Mouse (Mus musculus): Measurements from ENCODE around the gene Ushbp1.

The Ushbp1 gene

DNA sequence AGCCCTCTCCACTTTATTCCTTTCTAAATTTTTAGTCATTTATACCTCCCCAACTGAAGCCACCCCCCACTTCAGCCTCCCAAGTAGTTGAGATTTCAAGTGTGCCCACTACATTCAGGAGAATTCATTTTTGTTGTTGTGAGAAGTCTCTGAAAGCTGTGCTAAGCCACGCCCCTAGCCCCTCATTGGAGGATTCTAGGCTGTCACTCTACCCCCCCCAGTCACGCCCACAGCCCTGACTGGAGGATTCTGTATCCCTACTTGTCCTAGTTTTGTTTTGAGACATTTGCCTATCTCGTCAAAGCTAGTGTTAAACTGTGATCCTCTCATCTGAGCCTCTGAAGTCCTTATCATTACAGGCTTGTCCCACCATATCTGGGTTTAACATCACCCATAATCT is 2.7 kb downstream of the Ushbp1 start:
- no peak for DNase-seq (ENCODE audit: low spot score)

DNA sequence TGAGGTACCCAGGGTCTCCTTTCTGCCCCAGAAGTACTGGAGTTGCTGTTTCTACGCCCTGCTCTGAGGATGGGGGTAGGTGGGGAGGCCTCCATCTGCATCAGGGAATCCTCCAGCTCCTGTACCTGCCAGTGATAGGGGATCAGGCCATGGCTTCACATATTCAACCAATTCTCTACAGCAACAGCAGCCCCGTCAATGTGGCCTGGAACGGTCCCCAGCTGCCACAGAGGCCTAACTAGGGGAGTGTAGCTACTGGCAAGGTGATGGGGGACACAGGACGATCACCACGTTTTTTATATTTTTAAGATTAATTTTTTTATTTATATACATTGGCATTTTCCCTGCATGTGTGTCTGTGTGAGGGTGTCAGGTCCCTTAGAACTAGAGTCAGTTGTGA is 3.2 kb downstream of the Ushbp1 start:
- DNase-seq (ENCODE audit: low spot score) = no peak

- DNase-seq (ENCODE audit: low spot score) = no peak
Measured at GRCm38 (mm10) chr8:71391696-71392095, 3.9 kb downstream of the Ushbp1 start.

- DNase-seq (ENCODE audit: low spot score) = no peak
Measured at GRCm38 (mm10) chr8:71388267-71388666, 7.3 kb downstream of the Ushbp1 start.

- no peak for DNase-seq (ENCODE audit: low spot score)
Measured at GRCm38 (mm10) chr8:71385212-71385835, 10.3 kb downstream of the Ushbp1 start.

DNA sequence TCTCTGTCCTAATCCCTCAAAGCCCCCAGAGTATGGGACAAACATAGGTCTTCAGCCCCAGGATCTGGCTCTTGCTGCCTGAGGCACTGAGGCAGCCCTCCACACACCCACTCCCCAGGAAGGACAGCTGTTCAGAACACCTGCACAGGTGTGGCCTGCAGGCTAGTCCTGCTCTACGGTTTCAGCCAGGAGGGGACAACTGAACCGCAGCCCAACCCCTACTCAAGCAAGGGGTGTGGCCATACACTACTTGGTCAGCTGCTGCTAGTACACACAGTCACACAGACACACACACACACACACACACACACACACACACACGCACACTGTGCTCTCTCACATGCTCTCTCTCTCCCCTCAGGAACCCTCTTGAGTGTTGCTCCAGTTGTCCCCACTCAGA is 11.7 kb downstream of the Ushbp1 start:
- DNase-seq (ENCODE audit: low spot score) = no peak

DNA sequence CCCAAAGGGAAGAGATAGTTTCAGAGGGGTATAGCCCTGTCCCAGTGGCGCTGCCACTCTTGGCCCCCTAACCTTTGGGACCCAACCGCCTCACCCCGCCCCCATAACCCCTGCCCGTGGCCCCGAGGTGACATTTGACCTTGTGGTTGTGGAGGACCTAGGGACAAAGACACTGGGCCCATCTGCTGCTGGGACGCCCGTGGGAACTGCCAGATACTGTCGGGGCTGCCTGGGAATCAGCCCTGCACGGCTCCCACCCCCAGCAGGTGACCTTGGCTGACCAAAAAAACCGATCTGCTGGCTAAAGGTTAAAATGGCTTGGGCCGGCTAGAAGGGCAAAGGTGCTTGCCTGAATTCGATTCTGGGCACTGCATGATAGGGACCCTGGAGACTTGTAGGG is 12.2 kb downstream of the Ushbp1 start:
- no peak for DNase-seq (ENCODE audit: low spot score)

- DNase-seq (ENCODE audit: low spot score) = peak; percentile 89
Measured at GRCm38 (mm10) chr8:71381971-71382961, 13.3 kb downstream of the Ushbp1 start.

DNA sequence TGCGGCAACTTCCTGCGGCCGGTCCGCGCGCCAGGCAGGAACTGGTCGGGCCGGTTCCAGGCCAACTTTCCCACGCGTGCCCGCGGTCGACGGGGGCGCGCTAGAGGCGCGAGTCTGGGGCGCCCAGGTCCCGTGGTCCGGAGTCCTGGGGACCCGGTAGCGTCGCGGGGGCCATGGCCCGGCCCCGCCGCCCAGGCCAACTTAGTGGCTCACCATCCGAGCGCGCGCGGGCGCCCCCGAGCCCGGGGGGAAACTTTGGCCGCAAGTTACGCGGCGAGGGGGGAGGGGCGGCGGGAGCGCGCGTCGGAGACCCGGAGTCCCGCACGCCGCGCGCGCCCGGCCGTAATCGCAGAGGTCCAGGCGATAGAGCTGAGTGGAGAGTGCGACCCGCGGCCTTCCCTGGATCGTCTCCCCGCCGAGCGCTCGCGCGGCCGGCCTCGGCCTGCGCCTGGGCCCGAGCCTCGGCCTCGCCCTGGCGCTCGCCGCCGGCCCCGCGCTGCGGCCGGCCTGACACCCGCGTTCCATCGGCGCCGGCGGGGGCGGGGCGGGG is 14.1 kb downstream of the Ushbp1 start, which contains the start of gene Nr2f6:
TSS of gene Nr2f6 (minus strand) at position 540 of the 550 bp plus-strand sequence.
- DNase-seq (ENCODE audit: low spot score) = peak; percentile 87

GRCm38 (mm10) chr8:71380178-71381171 is 15.1 kb downstream of the Ushbp1 start:
- DNase-seq (ENCODE audit: low spot score) = no peak

DNA sequence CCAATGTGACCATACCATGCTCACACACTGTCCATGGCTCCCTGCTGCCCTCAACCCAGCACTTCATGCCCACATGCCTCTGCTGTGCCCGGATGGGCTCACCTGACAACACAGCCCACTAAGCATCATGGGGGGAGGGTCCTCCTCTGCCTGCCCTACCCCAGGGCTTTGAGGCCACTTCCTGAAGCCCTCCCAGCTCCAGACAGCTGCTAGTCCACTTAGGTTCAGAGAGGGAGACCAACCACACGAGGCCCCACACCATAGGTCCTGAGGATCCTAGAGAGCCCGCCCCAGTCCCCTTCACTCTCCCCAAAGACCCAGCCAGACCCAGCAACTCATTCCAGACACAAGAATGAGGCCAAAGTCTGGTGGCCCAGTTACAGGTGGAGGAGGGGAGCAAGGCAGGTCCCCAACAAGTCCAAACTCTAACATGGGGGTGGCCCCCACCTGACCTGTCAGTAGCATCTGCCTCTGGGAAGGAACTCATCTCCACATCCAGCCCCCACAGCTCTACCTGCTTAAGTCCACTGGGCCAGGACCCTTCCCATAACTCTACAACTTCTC is 16.0 kb downstream of the Ushbp1 start:
- DNase-seq (ENCODE audit: low spot score) = no peak

DNA sequence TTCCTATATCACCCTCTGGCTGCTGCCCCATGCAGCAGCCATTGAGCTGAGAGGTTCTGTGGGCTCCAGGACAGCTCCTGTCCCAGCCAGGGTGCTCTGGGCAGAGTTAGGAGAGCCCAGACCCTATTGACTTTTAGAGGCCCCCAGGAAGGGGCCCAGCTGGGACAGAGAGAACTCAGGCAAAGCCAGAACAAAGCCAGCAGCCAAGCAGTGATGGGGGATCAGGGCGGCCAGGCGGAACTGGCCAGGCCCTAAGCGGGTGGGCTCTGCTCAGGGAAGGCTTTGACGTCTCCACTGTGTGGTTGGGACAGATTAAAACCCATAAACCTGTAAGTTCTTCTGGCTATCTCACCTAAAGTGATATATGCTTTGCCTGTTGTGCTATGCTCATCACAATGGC is 16.6 kb downstream of the Ushbp1 start:
- DNase-seq (ENCODE audit: low spot score) = no peak

GRCm38 (mm10) chr8:71376423-71377030 is 19.1 kb downstream of the Ushbp1 start:
- no peak for DNase-seq (ENCODE audit: low spot score)

- DNase-seq (ENCODE audit: low spot score) = peak; percentile 77
Measured at GRCm38 (mm10) chr8:71375581-71376422, 19.8 kb downstream of the Ushbp1 start.

- no peak for DNase-seq (ENCODE audit: low spot score)
Measured at GRCm38 (mm10) chr8:71374616-71375206, 20.9 kb downstream of the Ushbp1 start.

DNA sequence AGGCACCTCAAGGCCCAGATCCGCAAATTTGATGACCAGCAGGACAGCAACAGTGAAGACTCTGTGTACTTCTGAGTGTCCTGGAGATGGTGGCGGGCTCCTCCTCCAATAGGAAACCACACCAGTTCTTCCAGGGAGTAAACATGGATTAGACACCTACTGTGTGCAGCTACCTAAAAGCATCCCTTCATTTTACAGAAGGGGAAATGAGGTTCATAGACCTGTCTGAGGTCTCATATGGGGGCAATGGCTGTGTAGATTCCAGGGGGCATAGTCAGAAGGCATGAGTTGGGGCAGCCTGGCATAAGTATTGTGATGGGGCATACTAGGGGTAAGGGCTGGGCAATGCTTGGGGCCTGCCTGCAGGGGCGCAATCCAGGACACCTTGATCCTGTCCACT is 22.6 kb downstream of the Ushbp1 start:
- no peak for DNase-seq (ENCODE audit: low spot score)

DNA sequence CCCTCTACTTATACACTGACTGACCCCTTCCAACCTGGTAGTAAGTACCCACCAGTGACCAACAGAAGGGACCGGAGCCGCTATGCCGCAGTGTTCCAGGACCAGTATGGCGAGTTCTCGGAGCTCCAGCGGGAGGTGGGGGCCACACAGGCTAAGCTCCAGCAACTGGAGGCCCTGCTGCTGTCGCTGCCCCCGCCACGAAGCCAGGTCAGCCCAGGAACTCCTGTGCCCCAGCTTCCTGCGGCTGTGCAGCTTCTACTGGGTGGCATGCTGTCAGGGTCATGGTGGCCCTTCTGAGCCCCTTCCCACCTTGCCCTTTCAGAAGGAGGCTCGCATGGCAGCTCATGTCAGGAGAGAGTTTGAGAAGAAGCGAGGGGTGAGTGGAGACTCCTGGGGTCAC is 23.2 kb downstream of the Ushbp1 start:
- no peak for DNase-seq (ENCODE audit: low spot score)

DNA sequence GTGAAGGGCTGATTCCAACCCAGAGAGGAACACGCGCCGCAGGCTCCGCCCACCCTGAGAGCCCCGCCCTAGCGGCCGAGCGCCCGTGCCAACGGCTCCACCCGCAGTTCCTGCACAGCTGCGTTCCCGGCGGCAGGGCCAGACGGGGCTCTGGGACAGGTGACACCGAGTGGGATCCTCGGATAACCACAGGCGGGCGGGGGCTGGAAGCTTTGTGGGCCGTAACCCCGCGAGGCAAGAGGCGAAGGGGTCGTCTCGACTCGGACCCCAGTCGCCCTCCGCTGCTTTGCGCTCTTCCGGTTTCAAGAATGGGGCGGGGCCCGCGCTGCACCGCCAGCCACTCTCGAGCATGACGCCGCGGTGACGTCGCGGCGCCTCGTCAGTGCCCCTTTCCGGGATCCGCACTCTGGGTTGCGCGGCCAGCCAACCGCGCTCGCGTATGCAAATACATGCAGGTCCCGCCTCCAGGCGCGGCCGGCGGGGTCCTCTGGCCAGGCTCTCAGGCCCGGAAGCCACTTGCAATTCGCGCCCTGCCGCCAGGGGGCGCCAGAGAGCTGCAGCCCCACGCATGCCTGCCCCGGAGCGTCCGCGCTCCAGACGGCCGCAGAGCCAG is 24.3 kb downstream of the Ushbp1 start, which contains the start of gene Ocel1:
TSS of gene Ocel1 (plus strand) at position 63 of the 613 bp plus-strand sequence.
- DNase-seq (ENCODE audit: low spot score) = peak; percentile 98

GRCm38 (mm10) chr8:71370711-71371235 is 24.8 kb downstream of the Ushbp1 start:
- DNase-seq (ENCODE audit: low spot score) = no peak

Measured in urinary bladder, postnatal 14 days (tissue).